Mouse (Mus musculus) adrenal gland, adult 8-10 months (tissue): ENCODE measurements around the gene Spata6. TPM values are rescaled to one million over a fixed set of nuclear protein-coding genes. Genes with fewer than 3 reads are reported as not detected.

Experiments
- DNase-seq: peaks from one replicate; pipeline ENCODE4 v3.0.0; 2022
- total RNA-seq, 4 experiments: library from RNA; stranded (reverse); gene quantifications; 2 replicates each; pipeline ENCODE4 v1.2.4; 2022

Gene Spata6
- 10 to 100 TPM in 2 of 4 experiments, 1 to 10 TPM in 2; 9.4 to 19.8 (median 13.1) TPM for total RNA-seq

DNA sequence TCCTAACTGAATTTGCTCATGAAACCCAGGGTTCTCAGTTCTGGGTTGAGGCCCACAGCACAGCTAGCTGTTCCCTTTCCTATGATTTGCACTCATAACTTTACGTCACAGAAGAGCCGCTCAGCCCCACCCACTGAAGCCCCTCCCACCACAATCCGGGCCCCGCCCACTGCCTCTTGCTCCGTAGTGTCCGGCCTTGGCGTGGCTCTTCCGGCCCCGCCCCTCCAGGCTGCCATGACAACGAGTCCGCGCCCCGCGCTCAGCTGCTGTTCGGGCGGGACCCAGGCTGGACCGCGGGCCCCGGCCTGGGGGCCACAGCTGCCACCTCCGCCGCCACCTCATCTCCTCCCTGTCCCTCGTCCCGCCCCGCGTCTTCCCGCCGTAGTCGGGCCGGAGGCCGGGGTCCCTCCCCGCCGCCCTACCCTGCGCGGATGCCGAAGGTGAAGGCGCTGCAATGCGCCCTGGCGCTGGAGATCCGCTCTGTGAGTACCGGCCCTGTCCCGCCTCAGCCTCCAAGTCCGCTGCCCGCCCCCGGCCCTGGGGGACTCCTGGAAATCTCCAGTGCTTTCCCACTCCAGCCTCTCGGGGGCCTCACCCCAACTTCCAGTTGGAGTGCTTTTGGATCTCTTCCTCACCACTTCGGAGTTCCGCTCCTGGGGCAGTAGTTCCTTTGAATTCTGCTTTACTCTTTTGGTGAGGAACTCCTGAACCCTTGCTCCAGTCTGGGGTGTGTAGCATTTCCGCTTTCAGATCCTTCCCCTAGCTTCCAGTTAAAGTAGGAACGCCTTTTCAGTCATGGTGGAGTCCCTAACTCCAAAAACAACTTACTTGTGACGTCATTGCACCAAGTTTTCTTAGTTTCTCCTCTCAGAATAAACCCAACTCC lies at the start of gene Spata6:
TSS of gene Spata6 (plus strand) at position 209 of the 886 bp plus-strand sequence.
- peak; percentile 88 for DNase-seq

DNA sequence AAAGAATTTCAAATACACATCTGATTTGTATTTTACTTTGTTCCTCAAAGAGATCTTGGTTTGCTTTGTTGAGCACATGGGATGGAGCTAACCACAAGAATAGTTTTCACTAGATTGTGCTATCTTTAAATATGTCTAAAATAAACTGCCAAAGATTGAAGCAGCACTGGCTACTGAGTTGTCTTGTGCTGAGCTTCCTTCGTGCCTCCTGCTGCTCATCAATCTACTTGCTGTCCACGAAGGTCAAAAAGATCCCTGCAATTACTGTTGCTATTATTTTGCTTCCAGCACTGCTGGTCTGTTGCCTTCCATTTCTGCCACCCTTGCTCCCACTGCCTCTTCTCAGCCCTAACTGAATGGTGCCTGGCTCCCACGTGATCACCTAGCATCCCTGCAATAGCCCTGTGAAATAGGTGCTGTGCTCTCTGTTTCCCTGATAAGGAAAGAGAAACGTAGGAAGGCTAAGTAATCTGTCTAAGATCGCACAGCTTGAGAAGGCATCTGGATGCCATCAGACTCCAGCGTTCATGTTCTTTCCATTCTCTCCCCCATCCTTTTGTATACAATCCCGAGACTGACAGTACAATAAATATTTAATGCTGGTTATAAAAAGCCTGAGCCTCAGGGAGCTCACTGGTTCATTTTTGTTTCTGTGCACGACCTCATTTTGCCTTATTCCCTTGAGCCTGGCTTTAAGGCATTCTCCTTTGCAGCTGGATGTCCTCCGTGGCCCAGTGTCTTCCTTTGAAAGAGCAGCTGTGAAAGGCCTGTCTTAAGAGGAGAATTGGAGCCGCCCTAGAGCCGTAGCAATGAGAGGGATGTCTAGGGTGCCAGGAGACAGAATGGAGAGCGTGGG lies 49.0 kb upstream of the Spata6 start:
- DNase-seq, result no peak

DNA sequence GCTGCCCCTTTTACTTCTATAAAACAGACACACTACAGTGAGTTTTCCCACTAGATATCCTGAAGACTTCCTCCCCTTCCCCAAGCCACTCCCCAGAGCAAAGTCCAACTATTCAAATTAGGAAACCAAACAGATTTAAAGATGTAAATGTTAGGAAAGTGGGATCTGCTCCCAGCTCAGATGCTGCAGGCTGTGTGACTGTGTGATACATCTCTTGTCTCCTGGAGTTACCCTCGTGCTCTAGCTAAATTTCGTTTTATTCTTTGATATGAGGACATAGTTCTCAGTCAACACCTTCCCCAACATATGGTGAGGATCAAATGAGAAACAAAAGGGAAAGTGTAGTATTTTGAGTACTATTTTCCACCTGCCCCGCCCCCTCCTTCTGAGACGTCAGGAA lies 48.3 kb upstream of the Spata6 start:
- DNase-seq, result no peak

DNA sequence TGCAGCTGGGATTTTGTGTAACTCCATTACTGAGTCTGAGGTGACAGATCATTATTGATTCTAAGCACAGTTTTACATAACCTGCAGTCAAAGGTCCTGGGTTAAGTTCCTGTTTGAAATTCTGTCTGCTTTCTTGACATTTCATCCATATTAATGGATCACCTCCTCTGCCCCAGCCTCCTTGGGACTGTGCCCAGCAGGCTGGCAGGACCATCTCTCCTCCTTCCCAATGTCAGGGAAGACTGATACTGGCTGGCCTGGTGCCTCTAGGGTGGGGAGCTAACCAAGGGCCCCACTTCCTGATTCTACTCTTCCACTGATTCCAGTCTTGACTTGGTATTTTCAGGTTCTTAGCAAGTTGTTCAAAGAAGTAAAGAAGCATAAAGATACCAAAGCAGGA lies 45.9 kb upstream of the Spata6 start:
- DNase-seq, result peak; percentile 5

DNA sequence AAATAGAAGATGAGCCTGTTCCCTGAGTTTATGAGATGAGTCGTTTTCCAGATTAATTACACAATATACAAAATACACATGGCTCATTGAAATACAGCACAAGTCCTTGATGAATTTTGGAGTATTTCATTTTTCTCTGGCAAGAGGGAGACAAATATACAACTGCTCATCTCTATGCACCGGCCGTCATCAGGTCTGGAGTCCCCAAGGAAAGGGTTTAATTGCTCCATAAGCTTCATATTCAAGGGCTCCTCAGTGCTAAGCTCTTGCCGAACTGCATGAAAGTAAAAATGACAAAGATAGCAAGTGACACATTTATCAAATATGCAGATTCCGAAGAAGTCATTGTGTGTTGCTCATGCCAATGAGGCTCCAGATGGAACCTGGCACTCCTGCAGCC lies 37.9 kb upstream of the Spata6 start:
- no peak for DNase-seq

DNA sequence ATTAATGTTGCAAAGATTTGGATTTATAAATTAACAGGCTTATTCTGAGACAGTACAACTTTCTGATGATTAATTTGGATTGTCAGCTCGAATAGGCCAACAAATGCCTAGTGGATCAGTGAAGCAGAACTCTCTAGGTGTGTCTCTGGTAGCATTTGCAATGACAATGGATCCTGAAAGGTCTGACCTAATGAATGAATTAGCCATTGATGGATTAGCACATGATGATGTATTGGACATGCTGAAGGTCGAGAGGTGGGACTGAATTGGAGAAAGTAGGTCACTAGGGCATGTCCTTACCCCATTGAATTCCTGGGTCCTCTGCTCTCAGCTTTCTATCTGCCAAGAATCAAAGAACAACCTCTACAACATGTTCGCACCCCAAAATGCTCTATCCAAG lies 37.0 kb upstream of the Spata6 start:
- no peak for DNase-seq

DNA sequence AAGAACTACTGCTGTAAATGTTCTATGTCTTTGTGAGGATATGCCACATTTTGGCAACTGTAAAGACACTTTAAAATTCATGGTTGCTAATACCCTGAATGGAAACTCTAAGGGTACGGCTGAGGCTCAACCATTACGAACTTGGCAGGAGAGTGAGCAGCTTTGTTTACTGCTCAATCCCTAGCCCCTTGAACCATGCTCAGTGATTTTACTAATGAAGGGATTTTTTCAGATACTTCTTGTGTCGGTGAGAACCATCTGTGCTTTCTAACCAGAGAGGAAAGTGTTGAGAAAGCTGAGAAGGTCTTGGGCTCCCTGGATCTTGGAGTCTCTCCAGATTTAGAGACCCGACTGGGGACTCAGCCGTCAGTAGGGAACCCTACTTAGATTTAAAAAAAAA lies 35.9 kb upstream of the Spata6 start:
- DNase-seq, result no peak

DNA sequence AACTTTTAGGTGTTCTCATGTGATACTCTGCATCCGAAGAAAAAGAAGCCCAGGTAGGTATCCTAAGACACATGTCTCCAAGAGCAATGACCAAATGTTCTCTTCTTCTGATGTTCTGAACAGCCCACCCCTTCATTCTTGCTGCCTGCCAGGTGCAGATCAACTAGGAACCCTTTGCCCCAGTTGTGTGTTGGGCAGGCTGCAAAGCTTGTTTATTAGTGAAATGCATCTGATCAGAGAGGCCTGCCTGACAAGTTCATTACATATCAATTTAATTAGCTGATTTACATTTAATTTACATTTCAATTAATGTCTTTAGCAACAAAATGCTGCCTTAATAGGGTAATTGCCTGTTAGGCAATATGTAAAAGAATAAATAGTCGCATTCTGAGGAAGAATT lies 33.8 kb upstream of the Spata6 start:
- no peak for DNase-seq

DNA sequence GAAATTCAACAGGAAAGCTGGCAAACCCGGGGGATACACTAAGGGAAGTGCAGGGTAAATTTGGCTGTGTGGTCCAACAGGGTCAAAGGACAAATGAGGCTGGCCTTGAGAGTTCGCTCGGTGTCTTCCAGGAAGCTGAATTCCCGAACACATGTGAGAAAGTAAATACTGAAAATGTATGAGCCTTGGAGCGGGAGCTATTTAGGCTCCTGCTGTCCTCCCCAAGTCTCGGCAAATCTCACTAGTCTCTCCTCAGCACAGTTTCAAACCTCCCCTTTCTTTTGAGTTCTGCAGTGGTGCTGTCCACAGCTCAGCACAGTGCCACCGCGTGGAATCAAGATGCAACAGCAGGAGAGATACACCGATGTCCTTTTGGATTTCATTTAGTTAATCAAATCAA lies 32.8 kb upstream of the Spata6 start:
- peak; percentile 11 for DNase-seq

DNA sequence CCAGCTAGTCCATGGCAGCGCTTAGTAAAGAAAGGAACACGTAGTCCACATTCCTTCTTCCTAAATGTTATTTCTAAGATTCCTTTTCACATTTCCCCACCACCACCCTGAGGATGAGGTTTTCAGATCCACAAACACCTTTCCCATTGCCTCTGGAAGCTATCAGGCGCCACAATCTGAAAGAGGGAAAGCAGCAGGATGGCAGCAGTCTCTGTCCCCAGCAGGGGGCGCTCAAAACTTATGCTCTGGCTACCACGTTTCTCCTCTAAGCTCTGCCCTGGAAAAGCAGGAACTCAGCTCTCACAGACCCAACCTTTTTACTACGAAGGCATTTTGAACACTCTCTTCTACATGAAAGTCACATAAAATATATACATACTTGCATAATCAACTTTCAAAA lies 32.2 kb upstream of the Spata6 start:
- peak; percentile 31 for DNase-seq

DNA sequence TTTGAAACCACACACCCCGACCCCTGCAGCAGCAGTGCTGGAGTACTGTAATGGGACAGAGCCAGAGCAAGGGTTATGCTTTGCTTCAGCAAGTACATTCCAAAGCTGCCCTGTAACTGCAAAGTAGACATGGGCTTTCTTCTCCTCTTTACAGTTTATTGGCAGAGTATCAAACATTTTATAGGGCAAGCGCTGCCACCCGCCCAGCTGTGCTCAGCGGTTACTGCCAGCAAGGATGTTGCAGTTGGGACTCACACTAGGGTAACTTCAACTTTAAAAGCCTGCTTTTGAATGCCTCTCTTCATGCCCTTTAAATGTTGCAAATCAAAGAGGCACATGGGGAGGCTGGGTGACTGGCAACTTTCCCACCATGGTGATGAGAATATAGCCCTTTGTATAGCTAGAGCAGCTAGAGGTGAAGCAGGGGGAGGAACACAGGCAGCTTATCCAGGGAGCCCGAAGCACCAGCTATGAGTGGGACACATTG lies 28.7 kb upstream of the Spata6 start:
- no peak for DNase-seq

DNA sequence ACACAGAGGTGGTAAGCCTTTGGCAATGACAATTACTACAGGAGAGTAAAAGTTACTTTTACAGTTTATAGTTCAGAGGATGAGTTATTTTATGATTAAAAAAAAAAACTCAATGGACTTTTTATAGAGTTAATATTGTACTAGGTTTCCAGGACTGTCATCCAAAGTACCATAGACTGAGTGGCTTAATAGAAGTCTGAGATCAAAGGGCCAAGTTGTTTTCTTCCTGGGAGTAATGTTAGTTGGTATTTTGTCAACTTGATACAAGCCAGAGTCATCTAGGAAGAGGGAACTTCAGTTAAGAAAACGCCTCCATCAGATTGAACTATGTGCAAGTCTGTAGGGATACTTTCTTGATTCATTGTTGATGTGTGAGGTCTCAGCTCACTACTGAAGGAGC lies 18.4 kb upstream of the Spata6 start:
- DNase-seq, result no peak

DNA sequence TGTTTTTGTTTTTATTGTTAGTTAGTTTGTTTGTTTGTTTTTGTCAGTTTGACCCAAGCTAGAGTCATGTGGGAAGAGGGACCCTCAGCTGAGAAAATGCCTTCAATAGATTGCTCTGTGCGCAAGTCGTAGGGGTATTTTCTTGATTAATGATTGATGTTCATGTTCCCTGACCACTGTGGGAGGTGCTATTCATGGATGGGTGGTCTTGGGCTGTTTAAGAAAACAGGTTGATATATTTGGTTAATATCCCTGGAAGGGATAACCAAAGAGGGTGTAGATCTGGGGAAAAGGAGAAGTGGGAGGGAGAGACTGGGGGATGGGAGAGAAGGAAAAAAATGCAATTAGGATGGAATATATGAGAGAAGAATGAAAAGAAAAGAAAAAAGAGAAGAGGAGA lies 15.7 kb upstream of the Spata6 start:
- DNase-seq, result no peak

DNA sequence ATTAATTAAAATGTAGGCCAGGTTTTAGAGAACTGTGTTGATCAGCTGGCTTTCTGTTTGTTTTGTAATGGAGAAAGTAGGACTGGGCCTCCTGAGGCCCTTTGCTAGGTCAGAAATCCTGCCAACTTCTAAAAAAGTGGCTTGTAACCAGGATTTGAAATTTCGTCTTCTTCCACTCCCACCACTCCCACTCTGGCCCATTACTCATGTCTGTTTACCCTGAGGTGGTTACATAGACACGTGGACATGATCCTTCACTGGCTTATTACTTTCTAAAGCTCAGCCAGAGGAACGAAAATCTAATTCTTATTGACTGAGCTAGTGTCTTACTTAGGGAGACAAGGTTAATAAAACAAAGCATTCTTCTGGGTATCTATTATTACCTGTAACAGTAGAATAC lies 14.8 kb upstream of the Spata6 start:
- no peak for DNase-seq

DNA sequence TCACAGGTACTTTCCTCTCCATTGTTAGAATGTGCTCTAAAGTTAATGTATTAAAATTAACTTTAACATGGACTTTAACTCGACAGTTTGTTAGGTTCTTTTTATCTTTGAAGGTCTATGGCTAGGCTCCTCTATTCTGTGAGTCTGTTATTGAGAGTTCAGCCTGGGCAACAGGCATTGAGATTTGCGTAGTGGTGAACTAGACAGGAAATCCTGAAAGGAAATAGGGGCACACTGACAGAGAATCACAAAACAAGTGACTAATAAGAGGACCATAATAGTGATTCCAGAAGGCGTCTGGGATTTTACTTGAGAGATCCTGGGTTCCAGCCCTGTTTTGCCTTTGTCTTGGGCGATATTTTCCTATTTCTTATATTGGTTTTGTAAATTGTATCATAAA lies 488 bp upstream of the Spata6 start:
- peak; percentile 1 for DNase-seq

DNA sequence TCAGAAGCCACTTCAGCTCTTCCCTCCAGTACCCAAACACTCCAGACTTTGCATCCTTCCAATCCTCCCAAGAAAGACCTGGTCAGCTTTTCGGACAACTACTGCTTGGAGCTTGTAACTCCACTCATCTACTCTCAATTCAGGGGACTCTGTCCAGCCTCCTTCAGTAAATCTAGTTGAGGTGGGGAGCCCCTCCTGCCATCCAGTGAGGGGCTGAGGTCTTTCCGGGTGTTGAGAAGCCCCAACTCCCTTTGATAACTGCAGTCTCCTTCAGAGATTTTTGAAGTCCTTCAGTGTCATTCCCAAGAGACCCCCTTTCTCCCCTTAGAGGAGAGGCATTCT lies 849 bp downstream of the Spata6 start:
- DNase-seq, result no peak

DNA sequence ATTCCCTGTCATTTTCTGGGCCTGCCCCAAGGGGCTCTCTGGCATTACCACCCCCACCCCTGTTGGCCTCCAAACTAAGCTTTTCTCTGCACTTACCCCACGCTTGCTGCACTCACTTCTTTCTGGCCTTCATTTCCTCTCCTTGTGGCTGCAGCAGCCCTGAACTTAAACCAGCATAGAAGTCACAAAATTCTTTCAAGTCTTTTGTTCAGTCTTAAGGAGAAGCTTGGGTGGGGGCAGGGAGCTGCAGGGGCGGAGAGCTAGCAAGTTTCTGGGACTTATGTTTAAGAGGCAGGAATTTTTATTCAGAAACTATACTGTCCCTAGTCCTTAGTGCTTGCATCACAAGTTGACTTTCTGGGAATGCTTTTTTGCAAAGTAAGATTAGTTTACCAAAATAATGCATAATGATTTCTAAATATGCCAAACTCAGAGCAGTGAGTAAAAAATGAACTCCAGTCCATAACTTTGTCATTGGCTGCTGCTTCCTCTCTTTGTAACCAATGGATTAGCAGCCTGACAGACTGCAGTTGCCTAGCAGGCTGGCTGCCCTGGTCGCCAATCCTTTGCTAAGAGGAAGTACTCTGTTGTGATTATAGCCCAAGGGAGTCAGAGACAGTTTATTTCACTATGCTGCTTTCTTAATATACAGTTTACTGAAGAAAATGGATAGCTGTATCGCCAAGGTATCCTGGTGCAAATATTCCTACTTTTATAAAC lies 1.5 kb downstream of the Spata6 start:
- DNase-seq, result no peak

DNA sequence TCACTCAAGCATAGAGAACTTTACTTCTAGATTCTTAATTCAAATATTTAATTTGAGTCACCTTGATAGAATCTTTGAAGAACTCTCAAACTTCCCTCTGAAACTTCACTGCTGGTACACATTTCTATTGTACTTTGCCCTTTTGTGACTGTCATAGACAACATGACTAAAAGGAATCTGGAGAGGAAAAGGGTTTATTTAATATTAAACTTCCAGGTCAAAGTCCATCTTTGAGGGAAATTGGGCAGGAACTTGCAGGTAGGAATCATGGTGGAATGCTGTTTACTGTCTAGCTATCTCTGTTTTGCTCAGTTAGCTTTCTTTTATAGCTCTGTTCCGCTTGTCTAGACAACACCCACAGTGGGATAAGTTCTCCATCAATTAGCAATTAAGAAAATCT lies 17.8 kb downstream of the Spata6 start:
- no peak for DNase-seq

DNA sequence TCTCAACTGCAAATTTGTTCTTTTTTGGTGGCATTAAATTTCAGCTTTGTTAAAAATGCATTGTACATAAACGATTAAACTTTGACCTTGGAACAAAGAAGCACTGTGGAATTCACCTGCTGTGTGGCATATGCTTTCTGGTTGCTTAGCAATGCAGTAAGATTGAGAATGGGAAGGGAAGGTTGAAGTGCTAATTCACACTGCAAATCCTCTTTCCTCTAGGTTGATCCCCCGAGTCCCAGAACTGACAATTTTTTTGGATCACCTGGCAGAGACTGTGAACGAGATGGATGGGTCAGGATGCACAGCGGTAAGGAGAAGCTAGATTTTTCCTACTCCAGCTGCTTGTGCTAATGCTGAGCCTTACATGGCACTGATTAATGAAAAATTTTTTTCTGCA lies 60.7 kb downstream of the Spata6 start:
- DNase-seq, result no peak

DNA sequence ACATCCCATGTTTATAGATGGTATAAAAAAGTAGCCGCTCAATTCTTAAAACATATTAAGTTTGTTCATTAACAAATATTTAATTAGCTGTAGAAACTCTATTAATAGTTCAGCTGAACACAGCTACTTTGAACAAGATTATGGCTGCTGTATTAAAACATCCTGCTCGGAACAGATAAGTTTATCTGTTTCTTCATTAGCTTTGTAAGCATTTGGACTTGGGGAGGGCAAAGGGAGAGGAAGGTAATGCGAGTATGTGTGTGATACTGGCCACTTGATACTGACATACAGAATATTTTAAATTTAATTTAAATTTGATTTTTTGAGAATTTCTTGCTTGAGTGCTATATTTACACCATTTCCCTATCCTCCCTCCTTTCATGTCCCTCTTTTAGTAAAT lies 80.1 kb downstream of the Spata6 start:
- no peak for DNase-seq

DNA sequence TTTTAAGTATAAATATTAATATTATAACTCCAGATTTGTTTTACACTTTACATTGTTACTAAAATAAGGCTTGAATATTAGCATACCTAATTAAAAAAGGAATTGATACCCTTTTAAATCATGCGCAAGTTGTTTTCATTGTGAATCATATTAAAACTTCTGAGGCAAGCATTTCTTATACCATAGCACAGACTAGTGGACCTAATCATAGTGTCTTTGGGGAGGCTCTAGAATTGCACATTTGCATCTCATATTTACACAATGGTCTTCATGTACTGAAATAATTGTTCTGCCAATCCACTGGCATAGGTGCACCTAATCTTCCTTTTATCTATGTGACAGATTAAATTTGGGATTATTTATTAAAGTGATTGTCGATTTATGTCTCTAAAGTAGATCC lies 83.4 kb downstream of the Spata6 start:
- no peak for DNase-seq

DNA sequence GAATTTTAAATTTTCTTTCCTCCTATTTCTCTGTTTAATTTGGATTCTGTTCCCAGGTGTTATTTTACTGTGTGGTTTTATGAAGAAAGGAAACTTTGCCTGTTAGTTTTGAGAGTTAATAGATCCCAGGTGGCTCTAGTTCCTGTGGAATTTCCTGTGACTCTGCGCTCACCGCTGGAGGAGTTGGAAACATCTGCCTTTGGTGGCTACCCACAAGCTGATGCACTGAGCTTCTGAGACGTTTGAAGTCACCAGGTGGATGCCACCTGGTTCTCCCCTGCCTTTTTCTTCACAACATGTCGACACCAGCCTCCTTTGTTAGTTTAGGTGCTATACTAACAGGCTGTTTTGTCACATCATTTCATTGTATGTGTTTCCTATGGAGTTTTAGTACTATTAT lies 97.7 kb downstream of the Spata6 start:
- no peak for DNase-seq

DNA sequence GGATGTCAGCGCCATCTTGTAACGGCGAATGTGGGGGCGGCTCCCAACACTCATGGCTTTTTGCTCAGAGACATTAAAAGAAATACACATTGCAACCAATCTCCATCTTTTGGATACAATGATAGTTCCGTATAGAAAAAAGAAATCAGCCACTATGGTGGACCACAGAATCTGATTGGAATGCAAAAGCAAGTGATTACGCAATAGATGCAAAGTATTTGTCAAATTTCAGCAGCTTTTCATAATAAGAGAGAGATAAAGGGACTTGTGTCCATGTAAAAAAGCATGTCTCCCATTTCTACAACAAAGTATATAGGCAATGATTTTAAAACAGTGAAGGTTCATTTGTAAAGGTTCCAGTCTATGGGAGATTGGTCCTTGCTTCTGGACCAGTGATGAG lies 119.1 kb downstream of the Spata6 start:
- no peak for DNase-seq
